Mouse (Mus musculus) brain, embryonic 14.5 days (tissue): ENCODE data around the gene Trim7.

ENCODE experiments used
- CTCF ChIP-seq: fragments of 200-500 bp; IDR thresholded peaks from 2 replicates; pipeline ENCODE4 v1.5.1; 2012; ENCODE audit warnings: inconsistent platforms, mild to moderate bottlenecking, moderate library complexity, borderline replicate concordance; ENCODE audit not compliant: insufficient read depth, insufficient read length; ENCODE audit errors: extremely low read depth
- POLR2A ChIP-seq: fragments of 200-500 bp; IDR thresholded peaks from 2 replicates; pipeline ENCODE4 v1.6.1; 2012; ENCODE audit warnings: mild to moderate bottlenecking, inconsistent platforms, borderline replicate concordance; ENCODE audit not compliant: poor library complexity, insufficient read depth, insufficient read length, severe bottlenecking; ENCODE audit errors: extremely low read depth

DNA sequence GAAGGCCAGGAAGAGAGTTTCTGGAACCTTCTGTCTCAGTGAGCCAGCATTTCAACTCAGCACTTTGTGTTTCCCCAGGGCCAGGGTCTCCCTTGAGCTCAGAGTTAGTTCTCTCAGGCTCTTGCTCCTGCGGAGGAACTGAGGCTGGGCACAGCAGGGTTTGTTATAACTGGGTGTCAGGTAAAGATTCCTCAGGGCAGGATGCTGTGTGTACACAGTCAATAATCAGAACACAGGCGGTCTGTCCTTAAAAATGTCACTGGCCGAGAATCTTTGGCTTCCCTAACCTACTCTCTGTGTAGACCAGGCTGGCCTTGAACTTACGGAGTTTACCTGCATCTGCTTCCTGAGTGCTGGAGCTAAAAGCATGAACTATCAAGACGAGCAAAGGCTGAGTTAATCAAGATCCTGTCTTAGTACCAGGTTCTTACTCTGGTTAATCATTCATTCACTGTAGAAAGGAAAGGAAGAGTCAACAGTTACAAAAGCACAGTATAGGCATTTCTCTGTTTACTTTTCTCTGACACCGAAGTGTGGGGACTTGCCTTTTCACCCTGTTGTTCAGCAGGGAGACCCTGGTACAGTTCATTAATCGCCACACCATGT lies 46.9 kb downstream of the Trim7 start:
- TF ChIP-seq POLR2A (no peak), CTCF (no peak)
